Mouse (Mus musculus) midbrain, embryonic 16.5 days (tissue): ENCODE measurements around the gene Rpl21. TPM values are rescaled to one million over a fixed set of nuclear protein-coding genes. Genes with fewer than 3 reads are reported as not detected.
A peak's percentile ranks its signal among the peaks of the same experiment; 100 is the strongest.
"Not testable (repeated sequence)": the region's sequence is repeated elsewhere in the genome, so short reads cannot be mapped to it uniquely, and the experiment has no call there.

Experiments
- ATAC-seq: fragments of 200-750 bp; cut with Nextera tagmentation; 2 replicates; pipeline ENCODE4 v1.8.0; 2017; ENCODE audit warnings: moderate TSS enrichment
- H3K27ac ChIP-seq: fragments of 300-500 bp; sonication (generic); 2 replicates; pipeline ENCODE4 v1.5.1; 2014; ENCODE audit warnings: mild to moderate bottlenecking, low read length, mixed read lengths
- H3K27me3 ChIP-seq: fragments of 300-500 bp; sonication (generic); 2 replicates; pipeline ENCODE4 v1.6.1; 2014; ENCODE audit warnings: low read depth, low read length, mixed read lengths; ENCODE audit not compliant: control insufficient read depth, insufficient read depth
- H3K36me3 ChIP-seq: fragments of 300-500 bp; sonication (generic); 2 replicates; pipeline ENCODE4 v1.6.1; 2014; ENCODE audit warnings: mild to moderate bottlenecking, low read length, moderate library complexity, mixed read lengths; ENCODE audit not compliant: control insufficient read depth, insufficient read depth
- H3K4me1 ChIP-seq: fragments of 300-500 bp; sonication (generic); 2 replicates; pipeline ENCODE4 v1.6.1; 2014; ENCODE audit warnings: mild to moderate bottlenecking, low read length, mixed read lengths; ENCODE audit not compliant: control insufficient read depth, insufficient read depth
- H3K4me2 ChIP-seq: fragments of 300-500 bp; sonication (generic); 2 replicates; pipeline ENCODE4 v1.6.1; 2014; ENCODE audit warnings: mild to moderate bottlenecking, low read length, mixed read lengths
- H3K4me3 ChIP-seq: fragments of 300-500 bp; sonication (generic); 2 replicates; pipeline ENCODE4 v1.5.1; 2014; ENCODE audit warnings: low read depth, mild to moderate bottlenecking, low read length, moderate library complexity, mixed read lengths
- H3K9ac ChIP-seq: fragments of 300-500 bp; sonication (generic); 2 replicates; pipeline ENCODE4 v1.6.1; 2014; ENCODE audit warnings: low read depth, low read length, mixed read lengths
- H3K9me3 ChIP-seq: fragments of 300-500 bp; sonication (generic); replicated peaks from 2 replicates; pipeline ENCODE4 v1.6.1; 2014; ENCODE audit warnings: mild to moderate bottlenecking, low read length, mixed read lengths; ENCODE audit not compliant: control insufficient read depth, poor library complexity, severe bottlenecking
- WGBS: fragments of 180-500 bp; shearing (Covaris S2); extraction: QIAGEN DNeasy Blood & Tissue Kit; methylation state at CpG from one replicate; pipeline ENCODE4 v1.1.7; 2014; 5-methylcytosine and 5-hydroxymethylcytosine counted together
- polyA plus RNA-seq: library from polyadenylated mRNA; unstranded; fragments of >200 nt; fragmentation: Nextera tagmentation; extraction: Ambion mirVana; gene quantifications from 2 replicates; pipeline ENCODE4 v1.2.1, GENCODE M21; 2015

Rpl21 gene
- polyA plus RNA-seq, 1 experiment from 2014 or later, result 300 TPM

DNA sequence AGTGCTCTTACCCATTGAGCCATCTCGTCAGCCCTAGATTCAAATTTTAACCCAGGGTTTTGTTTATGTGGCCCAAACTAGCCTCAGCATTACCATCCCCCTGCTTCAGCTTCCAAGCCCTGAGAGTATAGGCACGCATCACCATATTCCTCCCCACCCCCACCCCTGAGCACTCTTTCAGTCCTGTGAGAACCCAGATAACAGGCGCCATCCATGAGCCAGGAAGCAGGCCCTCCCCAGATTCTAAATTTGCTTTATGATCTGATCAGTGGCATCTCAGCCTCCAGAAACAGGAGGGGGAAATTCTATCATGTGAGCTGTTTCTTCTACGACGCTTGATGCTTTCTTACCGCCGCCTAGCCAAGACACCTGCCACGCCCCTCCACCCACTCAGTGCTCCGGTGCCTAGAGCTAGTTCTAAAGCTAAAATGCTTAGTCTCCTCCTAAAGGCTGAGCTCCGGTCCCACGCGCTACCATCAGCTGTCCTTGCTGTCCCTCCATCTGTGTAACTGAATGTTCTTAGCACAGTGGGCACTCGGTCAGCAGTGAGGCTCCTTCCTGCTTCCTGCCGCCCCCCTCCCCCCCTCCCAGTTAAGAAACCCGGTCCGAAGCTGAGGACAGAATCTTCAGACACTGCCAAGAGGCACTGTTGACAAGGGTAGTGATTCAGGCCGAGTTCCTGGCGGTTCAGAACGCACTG is 34.7 kb downstream of the Rpl21 start:
- peak overlapping the region; percentile 36; the same call in 1 of the 2 replicates for H3K9ac ChIP-seq
- H3K4me3 ChIP-seq, result 0 out of 2 replicates have a peak overlapping the region, but pooled peaks have one; percentile 3
- ATAC-seq, result peak; percentile 84
- H3K27me3 ChIP-seq, result no peaks in the 10 kb centered on the region
- H3K4me1 ChIP-seq, result 0 out of 2 replicates have a peak, but pooled peaks cover 4% of the 10 kb centered on the region
- H3K4me2 ChIP-seq, result peak overlapping the region; percentile 43
- WGBS, result 5% methylated on average over 19 of the region's 19 CpGs
- no peaks in the 10 kb centered on the region for H3K9me3 ChIP-seq
- H3K27ac ChIP-seq, result peak overlapping the region; percentile 44
- H3K36me3 ChIP-seq, result no peaks in the 10 kb centered on the region

- H3K9ac ChIP-seq, result no peak overlapping the region
- peak; percentile 48 for ATAC-seq
These were observed 35.2 kb downstream of the Rpl21 start for GRCm38 (mm10) chr5:146867946-146868314.

GRCm38 (mm10) chr5:146872981-146873631 is 40.4 kb downstream of the Rpl21 start:
- no peaks in the 10 kb centered on the region for H3K36me3 ChIP-seq

More at GRCm38 (mm10) chr5:146867946-146868314, 35.2 kb downstream of the Rpl21 start:
- 10% methylated on average over 4 of the region's 4 CpGs for WGBS
- Histone ChIP-seq H3K27me3 (no peaks in the 10 kb centered on the region), H3K4me2 (peak overlapping the region; percentile 43), H3K27ac (peak overlapping the region; percentile 44), H3K4me1 (0 out of 2 replicates have a peak, but pooled peaks cover 4% of the 10 kb centered on the region), H3K9me3 (no peaks in the 10 kb centered on the region), H3K4me3 (no peak overlapping the region), H3K36me3 (no peaks in the 10 kb centered on the region)

GRCm38 (mm10) chr5:146876024-146876423 is 43.3 kb downstream of the Rpl21 start:
- no peak overlapping the region for H3K9ac ChIP-seq
- 84% methylated on average over 2 of the region's 2 CpGs for whole genome bisulfite sequencing
- no peaks in the 10 kb centered on the region for H3K36me3 ChIP-seq
- no peak overlapping the region for H3K4me2 ChIP-seq
- H3K27ac ChIP-seq, result no peak overlapping the region
- H3K4me3 ChIP-seq, result no peak overlapping the region
- no peak for ATAC-seq
- H3K4me1 ChIP-seq, result no peaks in the 10 kb centered on the region
- H3K27me3 ChIP-seq, result no peaks in the 10 kb centered on the region
- no peaks in the 10 kb centered on the region for H3K9me3 ChIP-seq

More at GRCm38 (mm10) chr5:146872981-146873631, 40.4 kb downstream of the Rpl21 start:
- Histone ChIP-seq H3K27me3 (no peaks in the 10 kb centered on the region), H3K27ac (no peak overlapping the region), H3K4me2 (no peak overlapping the region), H3K4me3 (no peak overlapping the region), H3K9me3 (no peaks in the 10 kb centered on the region), H3K4me1 (no peaks in the 10 kb centered on the region), H3K9ac (no peak overlapping the region)
- 86% methylated on average over 5 of the region's 5 CpGs for WGBS
- no peak for ATAC-seq

- not testable (repeated sequence) for H3K27me3 ChIP-seq, H3K9ac ChIP-seq, H3K36me3 ChIP-seq, ATAC-seq, H3K4me3 ChIP-seq, H3K4me2 ChIP-seq, H3K4me1 ChIP-seq, H3K27ac ChIP-seq, H3K9me3 ChIP-seq
- WGBS, result 79% methylated on average over 4 of the region's 6 CpGs
These were observed 45.2 kb downstream of the Rpl21 start for GRCm38 (mm10) chr5:146877882-146878281.

DNA sequence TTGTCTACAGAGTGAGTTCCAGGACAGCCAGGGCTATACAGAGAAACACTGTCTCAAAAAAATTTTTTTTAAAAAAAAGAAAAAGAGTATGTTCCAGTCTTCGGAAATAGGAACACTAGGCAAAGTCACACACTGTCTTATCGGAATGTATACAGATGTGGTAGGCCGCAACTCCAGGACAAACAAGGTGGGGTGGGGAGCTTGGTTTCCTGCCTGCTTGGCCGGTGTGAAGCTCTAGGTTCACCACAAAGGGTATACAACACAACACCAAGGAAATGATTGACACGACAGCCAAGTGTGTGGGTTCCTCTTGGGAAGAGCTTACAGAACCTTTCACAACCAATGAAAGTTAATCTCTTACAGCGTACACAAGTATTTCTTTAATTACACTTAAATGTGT is 49.6 kb downstream of the Rpl21 start:
- ATAC-seq, result no peak
- H3K4me1 ChIP-seq, result no peaks in the 10 kb centered on the region
- no peak overlapping the region for H3K4me2 ChIP-seq
- H3K4me3 ChIP-seq, result no peak overlapping the region
- WGBS, result 94% methylated on average over 6 of the region's 6 CpGs
- H3K27me3 ChIP-seq, result no peaks in the 10 kb centered on the region
- no peak overlapping the region for H3K9ac ChIP-seq
- no peaks in the 10 kb centered on the region for H3K9me3 ChIP-seq
- no peaks in the 10 kb centered on the region for H3K36me3 ChIP-seq
- no peak overlapping the region for H3K27ac ChIP-seq

DNA sequence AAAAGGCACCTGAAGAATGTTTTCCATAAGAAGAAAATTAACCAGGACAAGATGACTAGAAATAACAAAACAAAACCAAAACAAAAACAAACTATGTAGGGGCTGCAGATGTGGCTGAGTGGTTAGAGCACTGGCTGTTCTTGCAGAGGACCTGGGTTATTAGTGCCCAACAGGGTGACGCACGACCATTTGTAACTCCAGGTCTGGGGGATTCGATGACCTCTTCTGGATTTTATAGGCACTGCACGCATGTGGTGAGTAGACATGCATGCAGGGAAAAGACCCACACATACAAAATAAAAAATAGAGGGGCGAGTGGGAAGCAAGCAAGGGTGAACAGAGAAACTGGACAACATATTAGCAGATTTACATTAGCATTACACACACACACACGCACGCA is 50.4 kb downstream of the Rpl21 start:
- H3K4me2 ChIP-seq, result no peak overlapping the region
- H3K4me3 ChIP-seq, result no peak overlapping the region
- 83% methylated on average over 7 of the region's 7 CpGs for WGBS
- no peak for ATAC-seq
- no peak overlapping the region for H3K9ac ChIP-seq
- no peaks in the 10 kb centered on the region for H3K4me1 ChIP-seq
- no peak overlapping the region for H3K27ac ChIP-seq
- H3K36me3 ChIP-seq, result no peaks in the 10 kb centered on the region
- no peaks in the 10 kb centered on the region for H3K27me3 ChIP-seq
- H3K9me3 ChIP-seq, result no peaks in the 10 kb centered on the region

GRCm38 (mm10) chr5:146883486-146884272 is 51.0 kb downstream of the Rpl21 start:
- 90% methylated on average over 15 of the region's 15 CpGs for WGBS
- H3K27me3 ChIP-seq, result no peaks in the 10 kb centered on the region
- no peak for ATAC-seq
- no peaks in the 10 kb centered on the region for H3K9me3 ChIP-seq
- H3K4me1 ChIP-seq, result no peaks in the 10 kb centered on the region
- H3K27ac ChIP-seq, result no peak overlapping the region
- H3K9ac ChIP-seq, result no peak overlapping the region
- no peak overlapping the region for H3K4me2 ChIP-seq
- H3K36me3 ChIP-seq, result no peaks in the 10 kb centered on the region
- no peak overlapping the region for H3K4me3 ChIP-seq
